Mouse (Mus musculus) ES-E14 (cell line): ENCODE data around the gene Ube2o. TPM values are rescaled to one million over a fixed set of nuclear protein-coding genes. Genes with fewer than 3 reads are reported as not detected.

ENCODE experiments used
- DNase-seq: peaks from one replicate; pipeline ENCODE4 v3.0.0-alpha.2; 2013; ENCODE audit warnings: low read depth, low spot score
- H3K27ac ChIP-seq: 2 replicates; pipeline ENCODE4 v1.5.1; 2012; ENCODE audit warnings: low read depth, mild to moderate bottlenecking, low read length, moderate library complexity, mixed read lengths; ENCODE audit not compliant: poor library complexity, insufficient read depth, severe bottlenecking
- H3K36me3 ChIP-seq: 2 replicates; pipeline ENCODE4 v1.6.1; 2012; ENCODE audit warnings: mild to moderate bottlenecking, low read length, moderate library complexity, mixed read lengths; ENCODE audit not compliant: control insufficient read depth, poor library complexity, insufficient read depth, severe bottlenecking
- H3K4me1 ChIP-seq, 2 experiments: fragments of 150-350 bp in 1 of 2; sonication (generic) in 1 of 2; 2 replicates each; pipeline ENCODE4 v1.6.1; 2012; ENCODE audit warnings: low read length in 2 of 2, mild to moderate bottlenecking in 1 of 2, mixed read lengths in 1 of 2; ENCODE audit not compliant: control insufficient read depth in 2 of 2, insufficient read depth in 2 of 2, poor library complexity in 1 of 2
- H3K4me3 ChIP-seq, 2 experiments: fragments of 150-350 bp in 1 of 2; sonication (generic) in 1 of 2; 2 replicates each; pipeline ENCODE4 v1.5.1; 2012; ENCODE audit warnings: low read length in 2 of 2, low read depth in 1 of 2, mild to moderate bottlenecking in 1 of 2, mixed read lengths in 1 of 2; ENCODE audit not compliant: insufficient read depth in 1 of 2, poor library complexity in 1 of 2, severe bottlenecking in 1 of 2
- H3K9ac ChIP-seq: 2 replicates; pipeline ENCODE4 v1.6.1; 2012; ENCODE audit warnings: low read depth, mild to moderate bottlenecking, low read length, mixed read lengths; ENCODE audit not compliant: poor library complexity, insufficient read depth, severe bottlenecking
- H3K9me3 ChIP-seq: fragments of 150-350 bp; sonication (generic); 2 replicates; pipeline ENCODE4 v1.6.1; 2012; ENCODE audit warnings: low read depth, mild to moderate bottlenecking, low read length; ENCODE audit not compliant: control insufficient read depth, insufficient read depth
- CHD2 ChIP-seq: IDR thresholded peaks from 2 replicates; pipeline ENCODE4 v1.6.1; 2014; ENCODE audit warnings: mild to moderate bottlenecking, low read depth, low read length, inconsistent platforms
- HCFC1 ChIP-seq: IDR thresholded peaks from 2 replicates; pipeline ENCODE4 v1.6.1; 2012; ENCODE audit warnings: low read length, inconsistent platforms, borderline replicate concordance; ENCODE audit not compliant: insufficient read depth
- MAFK ChIP-seq: IDR thresholded peaks from 2 replicates; pipeline ENCODE4 v1.6.1; 2014; ENCODE audit warnings: mild to moderate bottlenecking, low read depth, low read length, inconsistent platforms; ENCODE audit not compliant: insufficient read depth
- ZC3H11A ChIP-seq: IDR thresholded peaks from 2 replicates; pipeline ENCODE4 v1.6.1; 2012; ENCODE audit warnings: low read depth, mild to moderate bottlenecking, inconsistent platforms, low read length, borderline replicate concordance
- ZNF384 ChIP-seq: IDR thresholded peaks from 2 replicates; pipeline ENCODE4 v1.6.1; 2012; ENCODE audit warnings: low read depth, low read length, inconsistent platforms
- in situ Hi-C, 2 experiments: fragments of 600-800 bp; cut with MboI; formaldehyde crosslinking; loops; one replicate each; pipeline ENCODE4 v1.15.1; 2025; ENCODE audit warnings: low sequenced_read_pairs in 2 of 2, inconsistent platforms in 1 of 2; ENCODE audit not compliant: unreplicated experiment in 2 of 2
- total RNA-seq: library from RNA; depleted of rRNA; stranded (reverse); fragments of 300-350 nt; gene quantifications from 2 replicates; pipeline ENCODE4 v1.2.3, GENCODE M21; 2012

Gene Ube2o
- total RNA-seq, 1 experiment = 45.2 TPM

- Histone ChIP-seq H3K4me1 (peaks cover 7 to 40% of the 10 kb centered on the region in 2 experiments; a peak in 3 of 4 replicates), H3K27ac (peak overlapping the region; percentile 78), H3K9ac (peak overlapping the region; percentile 85), H3K4me3 (peak overlapping the region; percentile 80 to 92), H3K36me3 (no peaks in the 10 kb centered on the region), H3K9me3 (no peaks in the 10 kb centered on the region)
- in situ Hi-C loops = no loop called here
- TF ChIP-seq MAFK = no peak
- TF ChIP-seq CHD2 = no peak
- TF ChIP-seq ZNF384 = no peak
- no peak for TF ChIP-seq HCFC1
- TF ChIP-seq ZC3H11A = no peak
- DNase-seq = peak; percentile 74
Measured at GRCm38 (mm10) chr11:116624131-116624832, 43.0 kb upstream of the Ube2o start.

DNA sequence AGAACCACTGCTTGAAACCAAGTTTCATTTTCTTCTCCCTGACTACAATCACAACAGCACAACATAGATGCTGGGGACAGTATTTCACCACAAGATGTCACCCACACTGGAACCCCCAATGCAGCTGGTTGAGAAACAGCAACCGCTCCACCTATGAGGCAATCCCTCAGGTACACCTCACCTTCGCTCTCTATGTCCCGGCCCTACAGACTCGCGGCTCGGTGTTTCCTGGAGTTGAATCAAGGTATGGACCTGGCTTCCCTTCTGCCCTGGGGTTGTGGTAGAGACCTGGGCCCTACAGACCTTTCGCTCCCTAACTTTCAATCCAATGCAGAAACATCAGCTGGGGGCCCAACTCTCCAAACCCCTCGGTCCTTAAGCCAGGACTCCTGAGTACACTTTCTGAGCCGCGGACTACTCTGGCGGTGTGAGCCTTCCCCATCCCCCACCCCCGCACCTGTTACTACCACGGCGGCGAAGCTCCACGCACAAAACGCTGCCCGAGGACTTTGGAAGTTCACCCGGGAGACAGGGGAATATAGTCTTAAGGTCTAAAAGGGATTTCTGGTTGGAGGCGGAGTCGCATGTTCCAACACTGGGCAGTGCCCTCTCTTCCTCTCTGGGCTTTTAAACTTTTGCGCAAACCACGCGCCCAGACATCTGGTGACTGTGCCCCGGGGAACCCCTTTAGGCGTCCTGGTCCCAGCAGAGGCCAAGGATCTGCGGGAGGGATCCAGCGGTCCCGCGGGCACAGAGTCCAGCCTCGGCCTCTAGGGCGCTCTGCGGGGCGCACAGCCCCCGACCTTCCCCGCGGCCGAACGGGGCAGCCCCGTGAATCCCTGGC, 42.3 kb upstream of the Ube2o start:
- H3K27ac ChIP-seq = no peak overlapping the region
- H3K9me3 ChIP-seq = no peaks in the 10 kb centered on the region
- H3K4me1 ChIP-seq = peaks cover 7 to 41% of the 10 kb centered on the region in 2 experiments; a peak in 3 of 4 replicates
- no peak for TF ChIP-seq MAFK
- TF ChIP-seq HCFC1 = no peak
- TF ChIP-seq CHD2 = no peak
- TF ChIP-seq ZNF384 = no peak
- no peak for DNase-seq
- in situ Hi-C loops = no loop called here
- H3K4me3 ChIP-seq = peak overlapping the region; percentile 80 to 92
- no peaks in the 10 kb centered on the region for H3K36me3 ChIP-seq
- H3K9ac ChIP-seq = peak overlapping the region; percentile 85

DNA sequence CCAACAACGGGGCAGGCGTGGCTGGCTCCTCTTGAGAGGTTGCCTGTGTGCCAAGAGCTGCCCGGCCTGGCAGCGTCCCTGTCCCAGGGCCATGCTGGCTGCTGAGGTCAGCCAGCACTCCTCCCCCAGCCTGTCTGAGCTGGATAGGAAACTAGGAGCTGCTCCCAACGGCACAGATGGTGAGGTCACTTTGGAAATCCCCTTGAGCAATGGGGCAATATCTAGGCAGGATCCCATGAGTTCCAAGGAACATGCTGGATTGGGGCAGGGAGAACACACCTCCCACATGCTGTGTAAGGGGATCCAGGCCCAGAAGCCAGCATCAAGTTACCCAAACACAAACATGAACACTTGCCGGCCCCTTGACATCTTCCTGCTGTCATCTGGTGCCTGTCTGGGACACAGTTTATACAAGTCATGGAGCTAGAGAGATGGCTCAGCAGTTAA, 40.0 kb upstream of the Ube2o start:
- in situ Hi-C loops = no loop called here
- no peak for DNase-seq
- Histone ChIP-seq H3K4me1 (peaks cover 10 to 50% of the 10 kb centered on the region in 2 experiments; a peak in 3 of 4 replicates), H3K9me3 (no peaks in the 10 kb centered on the region), H3K4me3 (no peak overlapping the region), H3K36me3 (no peaks in the 10 kb centered on the region), H3K27ac (no peak overlapping the region), H3K9ac (no peak overlapping the region)
- no peak for TF ChIP-seq HCFC1
- no peak for TF ChIP-seq CHD2
- TF ChIP-seq ZNF384 = no peak
- no peak for TF ChIP-seq MAFK
- TF ChIP-seq ZC3H11A = no peak

GRCm38 (mm10) chr11:116620559-116621253, 39.5 kb upstream of the Ube2o start:
- TF ChIP-seq CHD2 (no peak), ZNF384 (no peak), HCFC1 (no peak), MAFK (no peak), ZC3H11A (no peak)
- no peak overlapping the region for H3K27ac ChIP-seq
- no peaks in the 10 kb centered on the region for H3K36me3 ChIP-seq
- in situ Hi-C loops = no loop called here
- H3K9ac ChIP-seq = no peak overlapping the region
- no peak for DNase-seq
- H3K4me3 ChIP-seq = no peak overlapping the region
- H3K4me1 ChIP-seq = peaks cover 10 to 53% of the 10 kb centered on the region in 2 experiments; a peak in 3 of 4 replicates
- no peaks in the 10 kb centered on the region for H3K9me3 ChIP-seq
